Mouse (Mus musculus) MEL (cell line): ENCODE data around the gene Osbpl8. TPM values are rescaled to one million over a fixed set of nuclear protein-coding genes. Genes with fewer than 3 reads are reported as not detected.
"Not testable (repeated sequence)": the region's sequence is repeated elsewhere in the genome, so short reads cannot be mapped to it uniquely, and the experiment has no call there.

Experiments used
- DNase-seq: peaks from one replicate; pipeline ENCODE4 v3.0.0; 2011; ENCODE audit warnings: low read depth, low spot score
- H3K27ac ChIP-seq: 2 replicates; pipeline ENCODE4 v1.5.1; 2012; ENCODE audit warnings: low read depth, mild to moderate bottlenecking, control low read depth, low read length, moderate library complexity; ENCODE audit not compliant: control insufficient read depth
- H3K27me3 ChIP-seq, 2 experiments: fragments of 150-350 bp in 1 of 2; sonication (generic) in 1 of 2; 2 replicates each; pipeline ENCODE4 v1.6.1; 2012; ENCODE audit warnings: low read length in 2 of 2, mild to moderate bottlenecking in 2 of 2, improper control_type of control experiment in 1 of 2, moderate library complexity in 1 of 2; ENCODE audit not compliant: insufficient read depth in 2 of 2, control insufficient read depth in 1 of 2
- H3K36me3 ChIP-seq, 2 experiments: 2 replicates each; pipeline ENCODE4 v1.6.1; 2012 to 2014; ENCODE audit warnings: low read length in 2 of 2, improper control_type of control experiment in 1 of 2, inconsistent platforms in 1 of 2, mild to moderate bottlenecking in 1 of 2; ENCODE audit not compliant: insufficient read depth in 2 of 2, control insufficient read depth in 1 of 2
- H3K4me1 ChIP-seq, 2 experiments: fragments of 150-350 bp in 1 of 2; sonication (generic) in 1 of 2; 2 replicates each; pipeline ENCODE4 v1.6.1; 2012; ENCODE audit warnings: low read length in 2 of 2, improper control_type of control experiment in 1 of 2, mild to moderate bottlenecking in 1 of 2; ENCODE audit not compliant: insufficient read depth in 2 of 2, control insufficient read depth in 1 of 2
- H3K4me3 ChIP-seq, 2 experiments: fragments of 150-350 bp in 1 of 2; sonication (generic) in 1 of 2; 2 replicates each; pipeline ENCODE4 v1.5.1; 2012; ENCODE audit warnings: low read depth in 2 of 2, low read length in 2 of 2, mild to moderate bottlenecking in 2 of 2, moderate library complexity in 2 of 2, control low read depth in 1 of 2, improper control_type of control experiment in 1 of 2; ENCODE audit not compliant: control insufficient read depth in 1 of 2, insufficient read depth in 1 of 2
- H3K79me2 ChIP-seq: 2 replicates; pipeline ENCODE4 v1.6.1; 2012; ENCODE audit warnings: mild to moderate bottlenecking, low read length, moderate library complexity; ENCODE audit not compliant: control insufficient read depth, poor library complexity, insufficient read depth
- H3K9ac ChIP-seq: 2 replicates; pipeline ENCODE4 v1.6.1; 2012; ENCODE audit warnings: low read depth, mild to moderate bottlenecking, control low read depth, low read length, moderate library complexity; ENCODE audit not compliant: control insufficient read depth, poor library complexity, severe bottlenecking
- H3K9me3 ChIP-seq: fragments of 150-350 bp; sonication (generic); replicated peaks from 2 replicates; pipeline ENCODE4 v1.6.1; 2012; ENCODE audit warnings: mild to moderate bottlenecking, low read length, improper control_type of control experiment, moderate library complexity; ENCODE audit not compliant: insufficient read depth
- BHLHE40 ChIP-seq: IDR thresholded peaks from 2 replicates; pipeline ENCODE4 v1.6.1; 2012; ENCODE audit warnings: low read depth, mild to moderate bottlenecking, inconsistent platforms, low read length, improper control_type of control experiment, borderline replicate concordance
- CHD1 ChIP-seq: IDR thresholded peaks from 2 replicates; pipeline ENCODE4 v1.6.1; 2012; ENCODE audit warnings: low read depth, mild to moderate bottlenecking, inconsistent platforms, low read length, improper control_type of control experiment
- CHD2 ChIP-seq: IDR thresholded peaks from 2 replicates; pipeline ENCODE4 v1.6.1; 2011; ENCODE audit warnings: low read length, improper control_type of control experiment
- CTCF ChIP-seq, 3 experiments: IDR thresholded peaks in 2 of 3; conservative IDR thresholded peaks in 1 of 3; 2 replicates each; pipeline ENCODE4 v1.5.1; 2011 to 2012; ENCODE audit warnings: low read length in 3 of 3, low read depth in 2 of 3, mild to moderate bottlenecking in 2 of 3, improper control_type of control experiment in 1 of 3, inconsistent platforms in 1 of 3, mixed read lengths in 1 of 3, moderate library complexity in 1 of 3; ENCODE audit not compliant: control insufficient read depth in 1 of 3, insufficient read depth in 1 of 3, poor library complexity in 1 of 3, severe bottlenecking in 1 of 3
- E2F4 ChIP-seq: IDR thresholded peaks from 2 replicates; pipeline ENCODE4 v1.6.1; 2011; ENCODE audit warnings: low read depth, low read length, improper control_type of control experiment, borderline replicate concordance
- EP300 ChIP-seq, 2 experiments: IDR thresholded peaks; 2 replicates each; pipeline ENCODE4 v1.6.1; 2011; ENCODE audit warnings: improper control_type of control experiment in 2 of 2, low read length in 2 of 2, low read depth in 1 of 2, mild to moderate bottlenecking in 1 of 2
- HCFC1 ChIP-seq: IDR thresholded peaks from 2 replicates; pipeline ENCODE4 v1.6.1; 2012; ENCODE audit warnings: low read depth, mild to moderate bottlenecking, inconsistent platforms, low read length, improper control_type of control experiment, moderate library complexity
- JUND ChIP-seq: IDR thresholded peaks from 2 replicates; pipeline ENCODE4 v1.6.1; 2011; ENCODE audit warnings: low read depth, mild to moderate bottlenecking, improper control_type of control experiment, low read length
- KAT2A ChIP-seq: conservative IDR thresholded peaks from 2 replicates; pipeline ENCODE4 v1.6.1; 2012; ENCODE audit warnings: low read depth, low read length, improper control_type of control experiment, inconsistent platforms
- MAX ChIP-seq: IDR thresholded peaks from 2 replicates; pipeline ENCODE4 v1.6.1; 2011; ENCODE audit warnings: low read length, improper control_type of control experiment
- MYC ChIP-seq: IDR thresholded peaks from 2 replicates; pipeline ENCODE4 v1.6.1; 2011; ENCODE audit warnings: low read depth, mild to moderate bottlenecking, low read length, improper control_type of control experiment, moderate library complexity
- NELFE ChIP-seq: IDR thresholded peaks from 2 replicates; pipeline ENCODE4 v1.6.1; 2011; ENCODE audit warnings: low read depth, low read length, improper control_type of control experiment
- NRF1 ChIP-seq: IDR thresholded peaks from 2 replicates; pipeline ENCODE4 v1.6.1; 2014; ENCODE audit warnings: low read depth, mild to moderate bottlenecking, inconsistent platforms, low read length, improper control_type of control experiment, moderate library complexity; ENCODE audit not compliant: poor library complexity, insufficient read depth, severe bottlenecking
- POLR2A ChIP-seq, 2 experiments: IDR thresholded peaks; 2 replicates each; pipeline ENCODE4 v1.6.1; 2011 to 2012; ENCODE audit warnings: low read length in 2 of 2, mild to moderate bottlenecking in 2 of 2, control low read depth in 1 of 2, improper control_type of control experiment in 1 of 2, low read depth in 1 of 2, moderate library complexity in 1 of 2; ENCODE audit not compliant: control insufficient read depth in 1 of 2, insufficient read depth in 1 of 2, poor library complexity in 1 of 2
- POLR2AphosphoS5 ChIP-seq: IDR thresholded peaks from 2 replicates; pipeline ENCODE4 v1.6.1; 2012; ENCODE audit warnings: low read depth, borderline replicate concordance, mild to moderate bottlenecking, inconsistent platforms, low read length, moderate library complexity, mixed read lengths
- RAD21 ChIP-seq: IDR thresholded peaks from 2 replicates; pipeline ENCODE4 v1.6.1; 2011; ENCODE audit warnings: mild to moderate bottlenecking, low read depth, low read length, improper control_type of control experiment
- SMC3 ChIP-seq: IDR thresholded peaks from 2 replicates; pipeline ENCODE4 v1.6.1; 2011; ENCODE audit warnings: low read depth, low read length, improper control_type of control experiment
- TAL1 ChIP-seq: IDR thresholded peaks from 2 replicates; pipeline ENCODE4 v1.6.1; 2012; ENCODE audit warnings: mild to moderate bottlenecking, inconsistent platforms, low read length, moderate library complexity, mixed read lengths
- ZMIZ1 ChIP-seq: IDR thresholded peaks from 2 replicates; pipeline ENCODE4 v1.6.1; 2012; ENCODE audit warnings: low read depth, mild to moderate bottlenecking, inconsistent platforms, low read length, improper control_type of control experiment, moderate library complexity
- ZNF384 ChIP-seq: IDR thresholded peaks from 2 replicates; pipeline ENCODE4 v1.6.1; 2012; ENCODE audit warnings: low read depth, mild to moderate bottlenecking, inconsistent platforms, low read length, improper control_type of control experiment
- polyA plus RNA-seq, 2 experiments: library from polyadenylated mRNA; stranded (reverse) in 1 of 2; unstranded in 1 of 2; fragments of >175 nt in 1 of 2; fragments of >200 nt in 1 of 2; gene quantifications; 2 replicates each; pipeline versions ENCODE4 v1.2.1 to v1.2.4; 2012; ENCODE audit warnings: low replicate concordance in 2 of 2, low read depth in 1 of 2; ENCODE audit not compliant: insufficient read length in 2 of 2, insufficient read depth in 1 of 2, missing spikeins in 1 of 2
- total RNA-seq: library from RNA; depleted of rRNA; stranded (reverse); fragments of 300-350 nt; gene quantifications from 2 replicates; pipeline ENCODE4 v1.2.3, GENCODE M21; 2012

Gene Osbpl8
- total and polyA plus RNA-seq, 3 experiments = 26.2 to 44.8 (median 33.4) TPM

GRCm38 (mm10) chr10:111196191-111196590 is 31.6 kb downstream of the Osbpl8 start:
- H3K9ac ChIP-seq = no peak overlapping the region
- H3K36me3 ChIP-seq = peaks cover 0 to 21% of the 10 kb centered on the region in 2 experiments; a peak in 3 of 4 replicates
- no peak overlapping the region for H3K27ac ChIP-seq
- H3K4me3 ChIP-seq = no peak overlapping the region
- TF ChIP-seq KAT2A (no peak), SMC3 (no peak), RAD21 (no peak), EP300 (IDR thresholded peaks at IDR 0.05; ENCODE audit: low read depth in 1 of 2, low read length in 2 of 2) (no peak), CHD1 (no peak), POLR2AphosphoS5 (no peak), ZNF384 (no peak), ZMIZ1 (no peak), CTCF (IDR thresholded peaks at IDR 0.05 in 2 of 3, conservative IDR thresholded peaks at IDR 0.05 in 1 of 3; ENCODE audit: control insufficient read depth in 1 of 3, insufficient read depth in 1 of 3, low read depth in 2 of 3, low read length in 3 of 3, poor library complexity in 1 of 3, severe bottlenecking in 1 of 3) (no peak), MYC (no peak), JUND (no peak), MAX (no peak), E2F4 (no peak), POLR2A (IDR thresholded peaks at IDR 0.05; ENCODE audit: control insufficient read depth in 1 of 2, insufficient read depth in 1 of 2, low read depth in 1 of 2, low read length in 2 of 2, poor library complexity in 1 of 2) (no peak), NRF1 (no peak)
- TF ChIP-seq, all 39 proteins: peak for 0
- Histone ChIP-seq H3K79me2 (peaks cover 38% of the 10 kb centered on the region), H3K4me1 (no peaks in the 10 kb centered on the region), H3K27me3 (no peaks in the 10 kb centered on the region), H3K9me3 (no peaks in the 10 kb centered on the region)
- DNase-seq = no peak

GRCm38 (mm10) chr10:111198705-111199104 is 34.2 kb downstream of the Osbpl8 start:
- H3K4me1 ChIP-seq, DNase-seq, H3K9me3 ChIP-seq, H3K27ac ChIP-seq, H3K9ac ChIP-seq, H3K4me3 ChIP-seq, H3K27me3 ChIP-seq: not testable (repeated sequence)
- peaks cover 26% of the 10 kb centered on the region for H3K79me2 ChIP-seq
- peaks cover 0 to 19% of the 10 kb centered on the region in 2 experiments; a peak in 2 of 4 replicates for H3K36me3 ChIP-seq

DNA sequence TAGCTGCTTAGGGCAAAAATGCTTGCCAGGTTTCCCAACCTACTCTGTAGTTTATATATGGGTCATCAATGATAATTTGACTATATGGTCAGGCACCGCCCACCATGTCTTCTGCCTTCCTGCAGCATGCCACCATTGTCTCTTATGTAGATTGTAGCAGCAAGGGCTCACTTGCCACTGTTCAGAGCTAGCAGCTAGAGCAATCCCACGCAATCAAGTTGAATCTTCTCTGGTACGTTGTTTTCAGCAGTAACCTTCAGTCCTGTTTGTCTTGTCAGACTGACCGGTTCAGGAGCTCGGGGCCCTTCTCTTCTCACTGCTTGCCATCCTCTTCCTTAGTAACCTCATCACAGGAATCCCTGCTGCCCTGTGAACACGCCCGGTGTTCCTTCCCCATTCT is 36.6 kb downstream of the Osbpl8 start:
- H3K9ac ChIP-seq = no peak overlapping the region
- no peaks in the 10 kb centered on the region for H3K27me3 ChIP-seq
- H3K36me3 ChIP-seq = peaks cover 0 to 26% of the 10 kb centered on the region in 2 experiments; a peak in 2 of 4 replicates
- no peak for DNase-seq
- no peaks in the 10 kb centered on the region for H3K4me1 ChIP-seq
- peaks cover 17% of the 10 kb centered on the region for H3K79me2 ChIP-seq
- TF ChIP-seq BHLHE40 (no peak), ZMIZ1 (no peak), CHD2 (no peak), JUND (no peak), EP300 (IDR thresholded peaks at IDR 0.05; ENCODE audit: low read depth in 1 of 2, low read length in 2 of 2) (no peak), HCFC1 (no peak), CTCF (IDR thresholded peaks at IDR 0.05 in 2 of 3, conservative IDR thresholded peaks at IDR 0.05 in 1 of 3; ENCODE audit: control insufficient read depth in 1 of 3, insufficient read depth in 1 of 3, low read depth in 2 of 3, low read length in 3 of 3, poor library complexity in 1 of 3, severe bottlenecking in 1 of 3) (no peak), NELFE (no peak), TAL1 (no peak), SMC3 (no peak)
- H3K4me3 ChIP-seq = no peak overlapping the region
- no peaks in the 10 kb centered on the region for H3K9me3 ChIP-seq
- H3K27ac ChIP-seq = no peak overlapping the region
